Mouse (Mus musculus) limb, embryonic 13.5 days (tissue): ENCODE measurements around the gene Zfhx3. TPM values are rescaled to one million over a fixed set of nuclear protein-coding genes. Genes with fewer than 3 reads are reported as not detected.
A peak's percentile ranks its signal among the peaks of the same experiment; 100 is the strongest.
"Not testable (repeated sequence)": the region's sequence is repeated elsewhere in the genome, so short reads cannot be mapped to it uniquely, and the experiment has no call there.

ENCODE experiments used
- ATAC-seq: fragments of 200-750 bp; cut with Nextera tagmentation; 2 replicates; pipeline ENCODE4 v1.8.0; 2017; ENCODE audit warnings: low read depth, moderate number of reproducible peaks, moderate TSS enrichment; ENCODE audit not compliant: low FRiP score
- H3K27ac ChIP-seq: fragments of 300-500 bp; sonication (generic); 2 replicates; pipeline ENCODE4 v1.5.1; 2015; ENCODE audit warnings: inconsistent platforms, mild to moderate bottlenecking, moderate library complexity
- H3K27me3 ChIP-seq: fragments of 300-500 bp; sonication (generic); 2 replicates; pipeline ENCODE4 v1.6.1; 2015; ENCODE audit warnings: mild to moderate bottlenecking, inconsistent platforms
- H3K36me3 ChIP-seq: fragments of 300-500 bp; sonication (generic); 2 replicates; pipeline ENCODE4 v1.6.1; 2015; ENCODE audit warnings: inconsistent platforms, mild to moderate bottlenecking, moderate library complexity
- H3K4me1 ChIP-seq: fragments of 300-500 bp; sonication (generic); 2 replicates; pipeline ENCODE4 v1.6.1; 2015; ENCODE audit warnings: inconsistent platforms
- H3K4me2 ChIP-seq: fragments of 300-500 bp; sonication (generic); replicated peaks from 2 replicates; pipeline ENCODE4 v1.6.1; 2015; ENCODE audit warnings: inconsistent platforms, mild to moderate bottlenecking, moderate library complexity
- H3K4me3 ChIP-seq: fragments of 300-500 bp; sonication (generic); 2 replicates; pipeline ENCODE4 v1.5.1; 2015; ENCODE audit warnings: moderate library complexity, mild to moderate bottlenecking, inconsistent platforms
- H3K9ac ChIP-seq: fragments of 300-500 bp; sonication (generic); 2 replicates; pipeline ENCODE4 v1.6.1; 2015; ENCODE audit warnings: mild to moderate bottlenecking, inconsistent platforms
- H3K9me3 ChIP-seq: fragments of 300-500 bp; sonication (generic); 2 replicates; pipeline ENCODE4 v1.6.1; 2016; ENCODE audit warnings: inconsistent platforms
- WGBS: fragments of 180-500 bp; shearing (Covaris S2); methylation state at CpG from one replicate; pipeline ENCODE4 v1.1.7; 2015; 5-methylcytosine and 5-hydroxymethylcytosine counted together
- polyA plus RNA-seq: library from polyadenylated mRNA; unstranded; fragments of >200 nt; fragmentation: Nextera tagmentation; extraction: Ambion mirVana; gene quantifications from 2 replicates; pipeline ENCODE4 v1.2.1, GENCODE M21; 2015

The Zfhx3 gene
- 44.1 and 50.0 TPM in 2 replicates for polyA plus RNA-seq

DNA sequence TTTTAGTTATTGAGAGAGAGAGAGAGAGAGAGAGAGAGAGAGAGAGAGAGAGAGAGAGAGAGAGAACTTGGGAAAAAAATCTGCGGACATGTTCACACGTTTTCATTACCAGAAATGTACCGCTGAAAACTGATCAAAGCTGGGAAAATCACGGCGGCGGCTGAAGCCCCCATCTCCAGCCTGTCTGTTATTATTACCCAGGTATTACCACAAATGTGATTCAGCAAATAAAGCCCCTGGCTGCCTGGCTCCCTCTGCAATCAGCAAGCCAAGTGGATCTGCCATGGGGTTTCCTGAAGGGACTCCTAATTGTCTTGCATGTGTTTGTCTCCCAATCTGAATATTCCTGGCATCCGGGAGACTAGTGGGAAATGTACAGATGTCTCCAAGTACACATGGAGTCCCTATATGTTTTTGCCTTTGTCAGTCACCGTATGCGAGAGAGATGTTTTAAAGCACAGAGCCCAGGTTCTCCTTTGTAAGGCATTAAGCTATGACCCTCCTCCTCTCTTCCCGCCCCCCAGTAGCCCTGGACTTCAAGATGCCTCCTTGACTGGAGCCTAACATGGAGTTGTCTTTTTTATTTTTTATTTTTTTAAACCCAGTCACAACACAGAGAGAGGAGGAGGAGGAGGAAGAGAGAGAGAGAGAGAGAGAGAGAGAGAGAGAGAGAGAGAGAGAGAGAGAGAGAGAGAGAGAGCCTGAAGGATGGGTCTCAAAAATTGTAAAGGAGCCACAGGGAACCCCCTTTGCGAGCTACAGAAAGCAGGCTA, at the start of gene Zfhx3:
Gene Zfhx3 (plus strand): TSS at position 723 of the 773 bp plus-strand sequence.
- 14% methylated on average over 11 of the region's 11 CpGs for WGBS
- peak within 1 kb of the TSS; percentile 71 for H3K4me2 ChIP-seq
- ATAC-seq = no peak
- peaks cover 48% of the 10 kb centered on the region for H3K4me1 ChIP-seq
- peak within 1 kb of the TSS; percentile 83 for H3K27ac ChIP-seq
- peak within 1 kb of the TSS; percentile 38 for H3K4me3 ChIP-seq
- no peaks in the 10 kb centered on the region for H3K9me3 ChIP-seq
- H3K27me3 ChIP-seq = peaks cover 12% of the 10 kb centered on the region
- H3K36me3 ChIP-seq = no peaks in the 10 kb centered on the region
- H3K9ac ChIP-seq = peak within 1 kb of the TSS; percentile 56

GRCm38 (mm10) chr8:107918984-107919383, 23.5 kb upstream of the Zfhx3 start:
- Histone ChIP-seq H3K9me3 (no peaks in the 10 kb centered on the region), H3K4me1 (no peaks in the 10 kb centered on the region), H3K27ac (no peak overlapping the region), H3K4me3 (no peak overlapping the region), H3K9ac (no peak overlapping the region), H3K36me3 (no peaks in the 10 kb centered on the region), H3K4me2 (no peak overlapping the region), H3K27me3 (no peaks in the 10 kb centered on the region)
- no peak for ATAC-seq
- WGBS = 80% methylated on average over 12 of the region's 12 CpGs

GRCm38 (mm10) chr8:107926149-107926548, 16.3 kb upstream of the Zfhx3 start:
- ATAC-seq = no peak
- Histone ChIP-seq H3K9ac (no peak overlapping the region), H3K27me3 (no peaks in the 10 kb centered on the region), H3K9me3 (no peaks in the 10 kb centered on the region), H3K4me2 (no peak overlapping the region), H3K27ac (no peak overlapping the region), H3K4me3 (no peak overlapping the region), H3K4me1 (peaks cover 10% of the 10 kb centered on the region), H3K36me3 (no peaks in the 10 kb centered on the region)
- 75% methylated on average over 15 of the region's 15 CpGs for WGBS

DNA sequence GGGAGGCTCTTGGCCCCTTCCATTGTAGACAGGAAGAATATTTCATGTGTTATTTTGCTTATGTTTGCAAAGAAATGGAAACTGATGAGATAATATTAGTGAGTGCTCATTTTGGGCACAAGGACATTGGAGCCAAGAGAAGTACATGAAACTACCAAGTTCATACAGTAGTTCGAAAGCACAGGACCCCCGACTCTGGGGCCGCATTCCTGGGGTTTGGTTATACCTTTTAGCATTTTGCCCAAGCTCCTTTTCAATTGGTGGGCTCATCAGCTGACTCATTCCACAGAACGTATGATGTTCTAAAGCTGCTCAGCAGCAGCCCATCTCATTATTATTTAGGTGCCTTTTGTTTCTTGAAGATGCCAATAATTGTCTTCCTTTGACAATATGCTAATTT, 5.7 kb upstream of the Zfhx3 start:
- Histone ChIP-seq H3K9me3 (no peaks in the 10 kb centered on the region), H3K4me3 (no peak overlapping the region), H3K4me1 (peaks cover 9% of the 10 kb centered on the region), H3K9ac (no peak overlapping the region), H3K36me3 (no peaks in the 10 kb centered on the region), H3K27ac (no peak overlapping the region), H3K4me2 (no peak overlapping the region), H3K27me3 (no peaks in the 10 kb centered on the region)
- ATAC-seq = no peak
- WGBS = 93% methylated on average over 4 of the region's 4 CpGs

GRCm38 (mm10) chr8:107938231-107938630, 4.2 kb upstream of the Zfhx3 start:
- WGBS = 88% methylated on average over 5 of the region's 5 CpGs
- not testable (repeated sequence) for H3K27me3 ChIP-seq, H3K27ac ChIP-seq, ATAC-seq, H3K9ac ChIP-seq, H3K4me3 ChIP-seq, H3K9me3 ChIP-seq, H3K36me3 ChIP-seq, H3K4me2 ChIP-seq
- H3K4me1 ChIP-seq = peaks cover 20% of the 10 kb centered on the region

- Histone ChIP-seq H3K4me2 (no peak overlapping the region), H3K27ac (no peak overlapping the region), H3K27me3 (peaks cover 9% of the 10 kb centered on the region), H3K36me3 (no peaks in the 10 kb centered on the region), H3K4me1 (peaks cover 34% of the 10 kb centered on the region), H3K9me3 (no peaks in the 10 kb centered on the region), H3K9ac (0 out of 2 replicates have a peak overlapping the region, but pooled peaks have one; percentile 13), H3K4me3 (no peak overlapping the region)
- WGBS = 45% methylated on average over 8 of the region's 8 CpGs
- ATAC-seq = no peak
These were observed 2.3 kb upstream of the Zfhx3 start for GRCm38 (mm10) chr8:107940181-107940580.

GRCm38 (mm10) chr8:107942752-107943510, 487 bp downstream of the Zfhx3 start:
- Histone ChIP-seq H3K9me3 (no peaks in the 10 kb centered on the region), H3K27ac (peak overlapping the region; percentile 83), H3K36me3 (no peaks in the 10 kb centered on the region), H3K4me3 (peak overlapping the region; percentile 38), H3K9ac (peak overlapping the region; percentile 56), H3K4me1 (peaks cover 56% of the 10 kb centered on the region), H3K4me2 (peak overlapping the region; percentile 71), H3K27me3 (peaks cover 12% of the 10 kb centered on the region)
- 3% methylated on average over 17 of the region's 17 CpGs for WGBS
- ATAC-seq = peak; percentile 50; the same call in 1 of the 2 replicates

DNA sequence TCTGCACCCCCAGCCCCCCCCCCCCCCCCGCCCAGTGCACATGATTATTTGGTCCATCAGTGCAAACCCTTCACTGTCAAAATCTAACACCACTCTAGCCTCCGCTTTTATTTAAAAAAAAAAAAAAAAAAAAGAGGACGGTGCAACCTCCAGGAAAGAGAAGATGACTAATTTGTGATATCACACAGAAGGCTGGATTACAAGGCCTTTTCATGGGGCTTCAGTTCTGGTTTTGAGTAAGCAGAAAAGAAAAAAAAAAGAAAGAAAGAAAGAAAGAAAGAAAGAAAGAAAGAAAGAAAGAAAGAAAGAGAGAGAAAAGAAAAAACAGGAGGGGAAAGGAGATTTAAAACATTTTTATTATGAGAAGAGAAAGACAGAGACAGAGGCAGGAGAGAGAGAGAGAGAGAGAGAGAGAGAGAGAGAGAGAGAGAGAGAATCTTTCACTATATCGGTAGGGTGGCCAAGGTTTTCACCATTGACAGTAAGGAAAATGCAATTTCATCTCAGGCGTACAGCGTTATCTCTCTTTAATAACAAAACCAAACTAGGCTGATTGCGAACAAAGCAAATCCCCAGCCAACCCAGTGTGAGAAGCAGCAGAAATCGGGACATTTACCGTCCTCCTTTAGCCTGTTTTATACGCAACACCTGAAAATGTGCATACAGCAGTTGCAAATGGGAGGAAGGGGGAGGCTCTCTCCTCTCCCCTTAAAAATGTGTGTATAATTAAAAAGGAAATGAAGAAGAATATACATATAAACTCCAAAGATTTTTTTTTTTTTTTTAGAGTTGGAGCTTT, 1.3 kb downstream of the Zfhx3 start:
- no peak for ATAC-seq
- no peaks in the 10 kb centered on the region for H3K9me3 ChIP-seq
- H3K27ac ChIP-seq = peak overlapping the region; percentile 85; the same call in 1 of the 2 replicates
- H3K9ac ChIP-seq = peak overlapping the region; percentile 53
- H3K36me3 ChIP-seq = no peaks in the 10 kb centered on the region
- 11% methylated on average over 10 of the region's 10 CpGs for WGBS
- peaks cover 63% of the 10 kb centered on the region for H3K4me1 ChIP-seq
- peaks cover 12% of the 10 kb centered on the region for H3K27me3 ChIP-seq
- H3K4me2 ChIP-seq = peak overlapping the region; percentile 71
- peak overlapping the region; percentile 40 for H3K4me3 ChIP-seq

DNA sequence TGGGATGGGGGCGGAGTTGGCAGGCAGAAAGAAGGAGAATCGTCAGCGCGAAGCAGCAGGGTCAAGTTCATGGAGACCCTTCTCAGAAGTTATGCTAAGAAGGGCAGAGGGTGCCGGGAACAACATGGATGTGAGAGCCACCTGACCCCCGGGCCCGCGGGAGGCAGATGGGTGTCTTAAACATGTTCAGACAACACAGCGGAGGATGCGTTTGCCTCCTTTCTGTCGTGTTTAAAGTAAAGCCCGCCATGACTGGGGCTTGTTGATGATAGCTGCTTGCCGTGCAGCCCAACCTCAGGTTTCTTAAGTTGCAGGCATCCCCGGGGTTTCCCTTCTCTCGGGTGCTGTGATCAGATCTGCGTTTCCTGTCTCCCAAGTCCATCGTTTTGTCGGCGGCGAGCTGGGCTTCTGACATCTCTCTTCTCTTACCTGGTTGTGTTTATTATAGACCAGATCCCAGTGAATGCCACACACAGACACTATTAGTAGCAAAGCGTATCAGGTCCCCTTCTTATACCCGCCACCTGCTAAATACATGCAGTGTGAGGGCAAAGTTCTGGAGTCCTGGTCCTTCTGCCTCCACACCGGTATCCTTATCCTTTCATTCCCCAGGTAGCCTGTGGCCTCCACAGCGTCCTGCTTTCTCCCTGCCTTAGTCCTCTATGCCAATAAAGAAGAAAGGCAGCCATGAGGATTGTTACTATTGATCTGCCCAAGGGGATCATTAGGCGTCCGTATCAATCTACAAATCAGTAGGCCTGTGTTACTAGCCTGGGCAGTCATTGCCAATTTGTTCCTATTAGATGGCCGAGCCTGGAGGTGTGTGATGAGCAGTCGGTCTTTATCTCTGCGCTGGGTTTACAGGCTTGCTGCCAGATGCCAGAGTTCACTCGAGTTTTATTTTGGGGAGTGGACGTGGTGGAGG, 2.5 kb downstream of the Zfhx3 start:
- peak overlapping the region; percentile 71 for H3K4me2 ChIP-seq
- peaks cover 15% of the 10 kb centered on the region for H3K27me3 ChIP-seq
- WGBS = 10% methylated on average over 31 of the region's 31 CpGs

DNA sequence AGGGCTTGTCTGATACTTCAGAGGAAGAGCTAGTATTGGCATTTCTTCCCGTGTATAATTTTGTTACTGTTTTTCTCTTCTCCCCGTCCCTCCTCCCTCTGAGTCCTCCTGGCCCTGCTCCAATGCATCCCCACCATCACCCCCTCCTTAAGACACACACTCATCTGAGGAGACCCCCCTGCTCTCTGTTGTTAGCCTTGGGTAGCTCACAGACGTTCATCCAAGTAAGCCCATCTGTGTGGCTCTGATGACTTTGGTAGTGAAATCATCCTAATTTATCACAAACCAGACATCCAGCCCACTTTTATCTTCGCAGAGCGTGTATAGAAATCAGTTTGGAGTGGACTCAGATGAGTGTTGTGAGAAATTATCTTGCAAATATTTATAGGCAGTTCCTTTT, 4.4 kb downstream of the Zfhx3 start:
- Histone ChIP-seq H3K27ac (peak overlapping the region; percentile 75), H3K4me2 (peak overlapping the region; percentile 12)

More for the DNA sequence above, 2.5 kb downstream of the Zfhx3 start:
- H3K4me1 ChIP-seq = peaks cover 74% of the 10 kb centered on the region
- peak overlapping the region; percentile 40 for H3K4me3 ChIP-seq
- no peaks in the 10 kb centered on the region for H3K9me3 ChIP-seq
- ATAC-seq = no peak
- no peaks in the 10 kb centered on the region for H3K36me3 ChIP-seq
- peak overlapping the region; percentile 67 for H3K9ac ChIP-seq
- peak overlapping the region; percentile 85 for H3K27ac ChIP-seq

GRCm38 (mm10) chr8:107955887-107956286, 13.4 kb downstream of the Zfhx3 start:
- Histone ChIP-seq H3K4me2 (no peak overlapping the region), H3K27ac (0 out of 2 replicates have a peak overlapping the region, but pooled peaks have one; percentile 6), H3K4me1 (peaks cover 48% of the 10 kb centered on the region), H3K4me3 (no peak overlapping the region), H3K27me3 (no peaks in the 10 kb centered on the region), H3K9me3 (no peaks in the 10 kb centered on the region), H3K9ac (no peak overlapping the region), H3K36me3 (no peaks in the 10 kb centered on the region)
- 60% methylated on average over 3 of the region's 3 CpGs for WGBS
- no peak for ATAC-seq

More for the DNA sequence above, 4.4 kb downstream of the Zfhx3 start:
- H3K36me3 ChIP-seq = no peaks in the 10 kb centered on the region
- 47% methylated on average over 5 of the region's 5 CpGs for WGBS
- no peak overlapping the region for H3K4me3 ChIP-seq
- ATAC-seq = no peak
- peaks cover 79% of the 10 kb centered on the region for H3K4me1 ChIP-seq
- H3K9ac ChIP-seq = peak overlapping the region; percentile 32; the same call in 1 of the 2 replicates
- peaks cover 15% of the 10 kb centered on the region for H3K27me3 ChIP-seq
- no peaks in the 10 kb centered on the region for H3K9me3 ChIP-seq
